Comparison of ENCODE assay signal across 25 mouse cellular contexts in the genomic region with DNA sequence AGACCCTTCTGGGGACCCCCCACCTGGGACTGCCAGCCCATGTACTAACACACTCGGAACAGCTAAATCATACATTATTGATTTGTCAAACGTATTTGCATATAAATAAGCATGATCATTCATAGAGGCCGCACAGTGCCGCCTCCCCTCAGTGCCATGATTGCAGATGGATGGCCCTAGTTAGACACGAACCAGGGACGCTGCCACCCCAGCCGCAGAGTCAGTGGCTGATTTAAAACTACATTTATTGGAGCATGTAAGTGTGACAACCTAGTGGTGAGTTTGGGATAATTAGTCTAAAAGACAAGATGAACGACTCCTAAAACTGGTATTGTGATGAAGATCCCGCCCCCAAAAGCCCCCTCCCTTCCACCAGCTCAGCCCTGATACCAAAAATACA.
DNase-seq lines count a peak whose midpoint lies in the region; ATAC-seq and TF ChIP-seq lines count a peak whose summit lies in the region.
"Had no signal": no experiment of that assay in that cellular context is flagged by ENCODE, and none has a peak within 500 bp of the region (broad histone marks: within the 10 kb centered on the region; RNA-seq: fewer than 3 reads in every experiment).

No protein-coding gene starts in this region.

- no peaks in the 10 kb centered on the region for H3K36me3 ChIP-seq in hindbrain, embryonic 10.5 days
- no peaks in the 10 kb centered on the region for H3K36me3 ChIP-seq in hindbrain, embryonic 14.5 days (replicated peaks; ENCODE audit: control insufficient read depth, insufficient read depth)
- H3K36me3 ChIP-seq in kidney, embryonic 15.5 days: no peaks in the 10 kb centered on the region
- no peaks in the 10 kb centered on the region for H3K36me3 ChIP-seq in kidney, adult 2 months (ENCODE audit: control insufficient read depth, insufficient read depth, low read length)
- H3K36me3 ChIP-seq in midbrain, embryonic 12.5 days: no peaks in the 10 kb centered on the region
- no peaks in the 10 kb centered on the region for H3K36me3 ChIP-seq in midbrain, embryonic 14.5 days (ENCODE audit: control insufficient read depth, insufficient read depth, low read length)
- H3K36me3 ChIP-seq: embryonic facial prominence, embryonic 10.5 days; embryonic facial prominence, embryonic 15.5 days; heart, embryonic 13.5 days; intestine, embryonic 15.5 days; limb, embryonic 10.5 days; limb, embryonic 15.5 days; liver, embryonic 13.5 days had no signal

- H3K4me3 ChIP-seq in hindbrain, embryonic 10.5 days: no peak overlapping the region
- H3K4me3 ChIP-seq in hindbrain, embryonic 14.5 days (replicated peaks; ENCODE audit: low read length): no peak overlapping the region
- no peak overlapping the region for H3K4me3 ChIP-seq in kidney, embryonic 15.5 days (replicated peaks)
- H3K4me3 ChIP-seq in kidney, adult 2 months (ENCODE audit: insufficient read depth, low read depth, low read length): no peak overlapping the region
- H3K4me3 ChIP-seq in midbrain, embryonic 12.5 days: no peak overlapping the region
- no peak overlapping the region for H3K4me3 ChIP-seq in midbrain, embryonic 14.5 days (replicated peaks; ENCODE audit: low read depth, low read length)
- H3K4me3 ChIP-seq: embryonic facial prominence, embryonic 10.5 days; embryonic facial prominence, embryonic 15.5 days; heart, embryonic 13.5 days; intestine, embryonic 15.5 days; limb, embryonic 10.5 days; limb, embryonic 15.5 days; liver, embryonic 13.5 days; megakaryocyte, embryonic 14.5 days had no signal

- peak overlapping the region; percentile 53; the same call in 1 of the 2 replicates for H3K27ac ChIP-seq in hindbrain, embryonic 10.5 days
- no peak overlapping the region; the same call in 1 of the 2 replicates for H3K27ac ChIP-seq in hindbrain, embryonic 14.5 days
- H3K27ac ChIP-seq in kidney, embryonic 15.5 days: peak overlapping the region; percentile 55; the same call in 1 of the 2 replicates
- H3K27ac ChIP-seq in kidney, adult 2 months (ENCODE audit: insufficient read depth, low read depth, low read length): no peak overlapping the region
- H3K27ac ChIP-seq in midbrain, embryonic 12.5 days (replicated peaks): 0 out of 2 replicates have a peak overlapping the region, but pooled peaks have one; percentile 69
- H3K27ac ChIP-seq in midbrain, embryonic 14.5 days (replicated peaks; ENCODE audit: low read depth, low read length): no peak overlapping the region
- H3K27ac ChIP-seq: embryonic facial prominence, embryonic 10.5 days; embryonic facial prominence, embryonic 15.5 days; heart, embryonic 13.5 days; intestine, embryonic 15.5 days; limb, embryonic 10.5 days; limb, embryonic 15.5 days; liver, embryonic 13.5 days had no signal

- WGBS in hindbrain, embryonic 10.5 days: 52% methylated on average over 9 of the region's 9 CpGs
- 18% methylated on average over 9 of the region's 9 CpGs for WGBS in hindbrain, embryonic 14.5 days
- 29% methylated on average over 9 of the region's 9 CpGs for WGBS in kidney, embryonic 15.5 days
- 41% methylated on average over 9 of the region's 9 CpGs for WGBS in kidney, adult 2 months
- WGBS in midbrain, embryonic 12.5 days: 50% methylated on average over 9 of the region's 9 CpGs
- WGBS in midbrain, embryonic 14.5 days: 34% methylated on average over 9 of the region's 9 CpGs

- DNase-seq in hindbrain, embryonic 10.5 days (ENCODE audit: low spot score): no peak
- DNase-seq in hindbrain, embryonic 14.5 days (ENCODE audit: low spot score): no peak
- DNase-seq in kidney, adult 2 months: no peak
- no peak for DNase-seq in midbrain, embryonic 14.5 days
- DNase-seq in spleen, postnatal 10 days (ENCODE audit: low spot score in 2 of 2): no peak
- DNase-seq: adrenal gland, postnatal 25 days; B cell, adult 2 months; cerebellum, adult 18-20 months; gastrocnemius, postnatal 10 days; heart, postnatal 10 days; kidney, adult 9 months; liver, embryonic 13.5 days; lung, adult 18-20 months; lung, postnatal 4 days; thymus, postnatal 4 days had no signal

- TF ChIP-seq CTCF in kidney, adult 2 months (conservative IDR thresholded peaks at IDR 0.05; ENCODE audit: insufficient read depth, insufficient read length, low read depth, low read length): no peak

- TF ChIP-seq POLR2A in kidney, adult 2 months (IDR thresholded peaks at IDR 0.05; ENCODE audit: low read depth, low read length): no peak

- peaks cover 6% of the 10 kb centered on the region; the same call in 1 of the 2 replicates for H3K27me3 ChIP-seq in hindbrain, embryonic 10.5 days (ENCODE audit: insufficient read depth, poor library complexity, severe bottlenecking)
- H3K27me3 ChIP-seq in hindbrain, embryonic 14.5 days (ENCODE audit: control insufficient read depth, insufficient read depth, low read length): peaks cover 30% of the 10 kb centered on the region
- H3K27me3 ChIP-seq in kidney, embryonic 15.5 days: peaks cover 3% of the 10 kb centered on the region; the same call in 1 of the 2 replicates
- no peaks in the 10 kb centered on the region for H3K27me3 ChIP-seq in kidney, adult 2 months (replicated peaks; ENCODE audit: control insufficient read depth, insufficient read depth, low read length)
- no peaks in the 10 kb centered on the region for H3K27me3 ChIP-seq in midbrain, embryonic 12.5 days
- H3K27me3 ChIP-seq in midbrain, embryonic 14.5 days (ENCODE audit: control insufficient read depth, insufficient read depth, low read length): no peaks in the 10 kb centered on the region
- H3K27me3 ChIP-seq: embryonic facial prominence, embryonic 15.5 days; intestine, embryonic 15.5 days; liver, embryonic 13.5 days had no signal

- no peak for ATAC-seq in hindbrain, embryonic 14.5 days (ENCODE audit: low FRiP score)
- ATAC-seq in kidney, embryonic 15.5 days (replicated peaks; ENCODE audit: low FRiP score): no peak
- no peak for ATAC-seq in midbrain, embryonic 12.5 days (ENCODE audit: low FRiP score, low read depth)
- ATAC-seq in midbrain, embryonic 14.5 days (ENCODE audit: low FRiP score, low TSS enrichment): no peak; the same call in 1 of the 2 replicates
- ATAC-seq: intestine, embryonic 15.5 days; lung, postnatal 0 days had no signal

- no peak overlapping the region for H3K4me2 ChIP-seq in hindbrain, embryonic 14.5 days (replicated peaks)
- no peak overlapping the region for H3K4me2 ChIP-seq in kidney, embryonic 15.5 days
- H3K4me2 ChIP-seq in midbrain, embryonic 12.5 days (replicated peaks): no peak overlapping the region; the same call in 1 of the 2 replicates
- H3K4me2 ChIP-seq in midbrain, embryonic 14.5 days (ENCODE audit: low read length): no peak overlapping the region
- H3K4me2 ChIP-seq: embryonic facial prominence, embryonic 15.5 days; heart, embryonic 13.5 days; intestine, embryonic 15.5 days; limb, embryonic 15.5 days; liver, embryonic 13.5 days had no signal

- H3K9ac ChIP-seq in hindbrain, embryonic 14.5 days: no peak overlapping the region
- H3K9ac ChIP-seq in kidney, embryonic 15.5 days: no peak overlapping the region
- no peak overlapping the region for H3K9ac ChIP-seq in midbrain, embryonic 12.5 days (replicated peaks)
- no peak overlapping the region for H3K9ac ChIP-seq in midbrain, embryonic 14.5 days (replicated peaks; ENCODE audit: low read length)
- H3K9ac ChIP-seq: embryonic facial prominence, embryonic 15.5 days; heart, embryonic 13.5 days; intestine, embryonic 15.5 days; limb, embryonic 15.5 days; liver, embryonic 13.5 days had no signal

- no peaks in the 10 kb centered on the region for H3K9me3 ChIP-seq in hindbrain, embryonic 10.5 days
- H3K9me3 ChIP-seq in hindbrain, embryonic 14.5 days (ENCODE audit: control insufficient read depth, low read length): no peaks in the 10 kb centered on the region
- no peaks in the 10 kb centered on the region for H3K9me3 ChIP-seq in kidney, embryonic 15.5 days (replicated peaks)
- no peaks in the 10 kb centered on the region for H3K9me3 ChIP-seq in midbrain, embryonic 12.5 days
- H3K9me3 ChIP-seq in midbrain, embryonic 14.5 days (ENCODE audit: control insufficient read depth, low read length): no peaks in the 10 kb centered on the region
- H3K9me3 ChIP-seq: embryonic facial prominence, embryonic 10.5 days; embryonic facial prominence, embryonic 15.5 days; heart, embryonic 13.5 days; intestine, embryonic 15.5 days; limb, embryonic 10.5 days; limb, embryonic 15.5 days; liver, embryonic 13.5 days; megakaryocyte, embryonic 14.5 days had no signal

- peaks cover 52% of the 10 kb centered on the region for H3K4me1 ChIP-seq in hindbrain, embryonic 10.5 days (replicated peaks)
- H3K4me1 ChIP-seq in hindbrain, embryonic 14.5 days (replicated peaks; ENCODE audit: control insufficient read depth, insufficient read depth, low read length): peaks cover 15% of the 10 kb centered on the region; the same call in 1 of the 2 replicates
- peaks cover 19% of the 10 kb centered on the region for H3K4me1 ChIP-seq in kidney, embryonic 15.5 days
- no peaks in the 10 kb centered on the region for H3K4me1 ChIP-seq in kidney, adult 2 months (ENCODE audit: control insufficient read depth, insufficient read depth, low read length)
- H3K4me1 ChIP-seq in midbrain, embryonic 12.5 days: peaks cover 32% of the 10 kb centered on the region
- peaks cover 8% of the 10 kb centered on the region; the same call in 1 of the 2 replicates for H3K4me1 ChIP-seq in midbrain, embryonic 14.5 days (ENCODE audit: control insufficient read depth, insufficient read depth, low read length)
- H3K4me1 ChIP-seq: liver, embryonic 13.5 days; megakaryocyte, embryonic 14.5 days had no signal

Comparison
In these comparisons a context has a peak if more than half of its experiments do, and no peak if none do; other contexts are left out.
1. H3K27ac ChIP-seq: peak in hindbrain, embryonic 10.5 days (single experiment), kidney, embryonic 15.5 days (single experiment) and midbrain, embryonic 12.5 days (single experiment); none in hindbrain, embryonic 14.5 days (single experiment), kidney, adult 2 months (single experiment) and midbrain, embryonic 14.5 days (single experiment).